Mouse (Mus musculus) adrenal gland, postnatal 4 days (tissue): ENCODE measurements around the gene Rpl19. TPM values are rescaled to one million over a fixed set of nuclear protein-coding genes. Genes with fewer than 3 reads are reported as not detected.
A peak's percentile ranks its signal among the peaks of the same experiment; 100 is the strongest.

Experiments
- DNase-seq, 2 experiments: peaks; one replicate each; pipeline ENCODE4 v3.0.0; 2021 to 2022; ENCODE audit warnings: low spot score in 2 of 2, mixed read lengths in 2 of 2
- total RNA-seq, 2 experiments: library from RNA; stranded (reverse); gene quantifications; 2 replicates each; pipeline ENCODE4 v1.2.3; 2021

Rpl19 gene
- total RNA-seq, 2 experiments from 2014 or later = 1,362 to 1,367 TPM

DNA sequence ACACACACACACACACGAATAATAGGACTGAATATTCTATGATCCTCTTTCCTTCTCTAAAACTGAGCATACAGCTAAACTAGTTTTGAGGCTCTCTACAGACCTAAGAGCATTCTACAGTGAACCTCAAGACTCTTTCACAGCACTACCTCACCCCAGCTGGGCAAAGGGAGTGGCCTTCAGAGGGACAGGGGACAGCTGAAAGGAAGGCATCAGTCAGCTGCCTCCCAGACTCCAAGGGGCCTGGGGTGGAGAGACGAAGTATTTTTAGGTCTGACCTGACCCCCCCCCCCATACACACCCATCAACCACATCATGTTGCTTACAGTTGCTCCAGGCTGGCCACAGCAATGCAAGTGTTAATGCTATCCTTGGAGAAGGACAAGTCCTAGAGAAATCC, 5.4 kb upstream of the Rpl19 start:
- DNase-seq = no peak

DNA sequence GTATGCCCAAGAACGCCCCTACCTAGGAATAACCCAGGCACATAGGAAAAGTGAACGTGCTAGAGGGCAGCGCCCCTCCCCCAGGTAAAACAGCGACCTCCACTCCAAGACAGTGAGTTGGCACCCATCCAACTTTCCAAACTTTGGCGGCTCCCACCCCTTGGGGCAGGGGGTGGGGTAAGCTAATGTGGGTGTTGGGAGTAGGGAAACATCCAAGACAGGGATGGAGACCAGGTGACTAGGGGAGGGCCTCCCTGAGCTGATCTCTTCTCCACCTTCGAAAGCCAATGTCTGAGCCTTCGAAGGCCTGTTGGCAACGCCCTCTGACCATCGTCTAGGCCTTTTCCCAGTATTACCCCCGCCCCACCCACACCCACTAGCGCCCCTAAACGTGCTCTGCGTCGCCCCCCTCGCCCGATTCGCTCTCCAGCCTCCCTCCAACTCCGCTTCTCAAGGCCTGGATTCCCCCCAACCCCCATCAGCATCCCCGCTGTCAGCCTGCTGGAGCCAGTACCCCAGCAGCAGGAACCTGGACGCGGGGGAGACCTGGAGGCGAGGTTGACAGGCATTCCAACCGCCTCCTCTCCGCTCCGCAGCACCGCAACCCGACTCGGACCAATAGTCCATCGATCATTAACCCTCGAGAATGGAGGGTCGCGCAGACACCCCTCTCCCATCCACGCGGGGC, 4.8 kb upstream of the Rpl19 start:
- DNase-seq = no peak

DNA sequence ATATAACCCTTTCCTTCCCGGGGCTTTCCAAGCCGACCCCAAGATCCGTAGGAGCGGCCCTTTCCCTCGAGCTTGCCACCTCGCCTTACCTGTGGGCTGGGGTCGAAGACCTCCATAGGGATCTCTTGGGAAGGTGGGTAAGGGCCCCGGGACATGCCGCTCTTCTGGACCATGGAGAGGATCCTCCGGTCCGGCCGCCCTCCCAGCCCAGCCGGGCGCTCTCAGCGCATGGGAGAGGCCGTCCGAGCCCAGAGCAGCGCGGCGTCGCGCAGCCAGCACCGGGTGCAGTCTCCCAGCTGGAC, 4.3 kb upstream of the Rpl19 start:
- no peak for DNase-seq

DNA sequence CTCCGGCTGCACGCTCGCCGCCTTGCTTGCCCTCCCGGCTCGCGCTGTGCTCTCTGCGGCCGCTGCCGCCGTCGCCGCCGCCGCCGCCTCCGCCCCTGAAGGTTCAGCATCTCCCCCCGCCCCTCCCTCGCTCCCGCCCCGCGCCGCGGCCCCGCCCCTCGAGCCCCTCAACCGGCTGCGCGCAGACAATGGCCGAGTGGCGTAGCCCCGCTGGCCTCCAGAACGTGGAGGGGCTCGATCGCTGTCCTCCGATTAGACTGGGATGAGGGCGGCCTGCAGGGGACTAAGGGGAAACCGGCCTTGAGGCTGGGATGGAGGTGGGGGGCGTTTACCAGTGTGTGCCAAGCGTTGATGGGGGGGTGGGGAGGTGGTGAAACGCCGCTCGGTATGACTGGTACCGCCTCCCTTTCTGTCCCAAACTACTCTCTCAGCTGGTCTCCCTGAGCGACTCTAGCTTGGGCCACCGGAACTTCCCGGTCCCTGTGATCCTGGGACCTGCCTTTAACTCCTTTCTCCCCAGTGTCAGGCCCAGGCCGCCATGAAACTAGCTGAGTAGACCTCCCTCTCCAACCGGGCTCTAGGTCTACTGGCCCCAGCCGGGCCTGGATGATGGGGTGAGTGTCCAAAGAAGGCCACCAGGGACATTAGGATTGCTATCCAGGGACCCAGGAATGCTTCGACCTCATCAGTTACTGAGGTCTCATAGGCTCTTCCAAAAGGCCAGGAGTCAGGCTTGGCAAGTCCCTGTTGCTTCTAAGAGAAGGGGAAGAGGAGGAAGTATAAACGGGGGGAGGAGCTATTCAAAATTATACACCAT, 3.7 kb upstream of the Rpl19 start, which contains the start of gene Cacnb1:
TSS of gene Cacnb1 (minus strand) at position 480 of the 817 bp plus-strand sequence.
- DNase-seq = peak; percentile 41 to 51

DNA sequence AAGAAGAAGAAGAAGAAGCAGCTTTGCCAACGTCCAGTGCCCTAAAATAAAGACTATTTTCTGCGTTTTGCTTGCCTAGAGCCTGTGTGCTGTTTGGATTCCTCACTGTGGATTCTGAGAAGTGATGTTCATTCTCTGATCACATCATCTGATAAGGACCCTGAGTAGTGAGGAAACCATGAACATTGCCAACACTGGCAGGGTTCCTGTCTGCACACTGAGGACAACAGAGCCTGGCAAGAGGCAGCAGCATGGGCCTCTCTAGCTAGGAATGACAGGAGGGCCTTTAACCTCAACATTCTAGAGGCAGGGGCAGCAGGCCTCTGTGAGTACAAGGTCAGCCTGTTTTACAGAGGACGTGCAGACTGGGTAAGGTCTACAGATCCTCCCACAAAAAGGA, 2.0 kb upstream of the Rpl19 start:
- no peak for DNase-seq

DNA sequence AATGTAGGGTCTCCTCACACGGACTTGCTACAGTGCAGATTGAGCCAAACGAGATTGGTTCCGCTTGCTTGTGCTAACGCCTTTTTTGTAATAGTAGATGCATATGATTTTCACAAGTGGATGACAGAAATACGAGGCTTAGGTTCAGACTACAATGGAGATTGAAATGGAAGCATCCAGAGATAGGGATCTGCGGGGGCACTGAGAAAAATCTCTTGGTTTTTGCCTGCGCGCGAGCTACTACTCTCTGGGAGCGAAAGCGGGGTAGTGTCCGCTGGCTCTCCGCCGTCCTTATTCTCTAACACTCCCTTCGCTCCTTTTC, 301 bp upstream of the Rpl19 start:
- no peak for DNase-seq

DNA sequence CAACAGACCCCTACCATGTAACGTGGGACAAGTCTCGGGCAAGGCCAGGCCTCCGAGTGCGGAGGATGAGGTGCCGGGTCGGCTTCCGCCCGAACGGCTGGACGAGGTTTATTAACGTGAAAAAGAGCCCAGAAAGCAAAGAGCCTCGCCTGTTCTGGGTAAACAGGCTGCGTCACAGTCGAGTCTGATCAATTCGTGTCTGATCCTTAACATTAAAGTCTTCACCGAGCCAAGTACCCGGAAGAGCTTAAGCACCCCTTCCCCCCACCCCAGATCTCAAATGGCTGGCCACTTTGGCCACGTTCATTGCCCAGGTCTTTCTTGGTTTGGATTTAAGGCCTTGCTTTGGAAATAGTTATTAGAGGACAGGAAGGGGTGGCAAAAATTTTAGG, 783 bp downstream of the Rpl19 start:
- no peak for DNase-seq

DNA sequence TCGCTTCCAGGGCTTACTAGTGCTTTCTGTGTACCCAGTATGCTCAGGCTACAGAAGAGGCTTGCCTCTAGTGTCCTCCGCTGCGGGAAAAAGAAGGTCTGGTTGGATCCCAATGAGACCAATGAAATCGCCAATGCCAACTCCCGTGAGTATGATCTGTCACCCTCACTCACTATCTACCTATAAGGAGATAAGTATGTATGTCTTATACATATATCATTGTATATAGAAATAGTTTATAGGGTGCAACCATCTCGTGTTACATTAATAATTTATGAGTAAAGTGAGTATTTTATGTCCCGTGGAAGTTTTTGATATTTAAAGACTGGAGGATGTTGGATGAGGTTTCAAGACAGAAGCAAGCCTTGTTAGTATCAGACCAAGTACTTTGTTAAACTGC, 1.3 kb downstream of the Rpl19 start:
- DNase-seq = no peak

DNA sequence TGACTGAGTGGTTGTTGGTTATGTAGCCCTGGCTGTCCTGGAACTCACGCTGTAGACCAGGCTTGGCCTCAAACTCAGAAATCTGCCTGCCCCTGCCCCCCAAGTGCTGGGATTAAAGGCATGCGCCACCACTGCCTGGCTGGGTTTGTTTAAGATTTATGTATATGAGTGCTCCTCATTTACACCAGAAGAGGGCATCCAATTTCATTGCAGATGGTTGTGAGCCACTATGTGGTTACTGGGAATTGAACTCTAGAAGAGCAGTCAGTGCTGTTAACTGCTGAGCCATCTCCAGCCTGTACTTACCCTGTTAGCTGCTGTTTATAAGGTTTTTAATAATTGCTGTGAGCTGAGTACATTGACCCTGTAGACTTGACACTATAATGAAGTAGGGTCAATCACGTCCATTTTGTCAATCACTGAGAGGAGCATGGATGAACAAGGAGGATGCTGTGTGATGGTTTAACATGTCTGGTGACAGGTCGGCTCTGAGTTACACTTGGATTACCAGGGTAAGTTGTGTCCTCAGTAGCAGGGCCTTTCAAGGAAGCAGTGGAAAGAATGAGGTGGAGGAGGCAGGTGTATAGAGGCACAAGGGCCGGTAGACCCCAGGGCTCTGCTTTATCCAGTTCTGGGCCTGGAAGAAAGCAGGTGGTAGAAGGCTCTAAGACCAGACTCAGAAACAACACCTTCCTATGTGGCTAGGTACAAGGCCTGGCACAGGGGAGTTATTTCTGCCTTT, 4.4 kb downstream of the Rpl19 start:
- DNase-seq = no peak

DNA sequence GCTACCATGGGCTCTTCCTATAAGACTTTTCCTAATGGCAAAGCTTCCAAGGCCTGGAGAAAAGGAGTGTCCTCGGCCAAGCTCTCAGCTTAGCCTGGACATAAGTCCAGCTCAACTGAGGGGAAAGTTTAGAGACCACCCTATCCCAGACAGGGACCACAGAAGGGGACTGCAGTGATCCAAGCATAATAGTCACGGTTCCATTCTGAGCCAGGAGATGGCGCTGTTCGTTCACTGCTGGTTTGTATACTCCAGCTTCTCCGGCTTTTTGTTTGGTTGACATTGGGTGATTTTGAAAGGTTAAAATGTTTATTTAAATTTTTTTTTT, 4.9 kb downstream of the Rpl19 start:
- peak; percentile 56 to 64 for DNase-seq

DNA sequence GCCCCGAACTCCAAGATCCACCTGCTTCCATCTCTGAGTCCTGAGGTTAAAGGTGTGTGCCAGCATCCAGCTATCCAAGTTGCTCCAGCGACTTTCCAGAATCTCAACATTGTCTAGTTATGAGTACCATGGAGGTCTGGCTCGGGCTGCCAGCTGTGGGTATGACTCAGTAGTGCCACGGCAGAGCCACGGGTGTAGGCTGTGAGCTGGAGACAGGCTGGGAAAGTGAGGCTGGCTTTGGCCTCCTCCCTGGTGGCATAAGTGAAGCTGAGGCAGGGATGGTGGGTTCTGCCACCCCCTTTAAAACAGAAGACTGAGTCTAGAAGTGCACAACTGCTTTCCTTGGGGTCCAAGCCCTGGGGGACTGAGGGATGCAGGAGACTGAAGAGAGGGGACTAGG, 7.6 kb downstream of the Rpl19 start:
- no peak for DNase-seq

DNA sequence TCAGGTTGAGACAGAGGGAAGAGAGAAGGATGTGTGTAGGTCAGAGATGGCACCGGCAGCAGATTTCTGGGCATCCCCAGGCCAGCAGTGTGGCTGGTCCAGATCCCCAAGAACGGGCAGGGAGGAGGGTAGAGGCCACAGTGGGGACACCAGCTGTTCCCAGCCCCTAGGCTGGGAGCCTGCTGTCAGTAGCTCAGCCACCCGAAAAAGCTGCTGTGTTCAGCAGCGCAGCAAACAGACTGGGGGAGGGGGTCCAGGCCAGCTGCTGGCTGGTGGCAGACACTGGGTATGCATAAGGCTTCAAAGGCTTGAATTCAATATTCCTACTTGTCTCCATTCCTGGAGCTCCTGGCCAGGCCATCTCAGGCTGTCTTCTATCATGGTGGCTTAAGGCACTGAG, 8.3 kb downstream of the Rpl19 start:
- DNase-seq = no peak

DNA sequence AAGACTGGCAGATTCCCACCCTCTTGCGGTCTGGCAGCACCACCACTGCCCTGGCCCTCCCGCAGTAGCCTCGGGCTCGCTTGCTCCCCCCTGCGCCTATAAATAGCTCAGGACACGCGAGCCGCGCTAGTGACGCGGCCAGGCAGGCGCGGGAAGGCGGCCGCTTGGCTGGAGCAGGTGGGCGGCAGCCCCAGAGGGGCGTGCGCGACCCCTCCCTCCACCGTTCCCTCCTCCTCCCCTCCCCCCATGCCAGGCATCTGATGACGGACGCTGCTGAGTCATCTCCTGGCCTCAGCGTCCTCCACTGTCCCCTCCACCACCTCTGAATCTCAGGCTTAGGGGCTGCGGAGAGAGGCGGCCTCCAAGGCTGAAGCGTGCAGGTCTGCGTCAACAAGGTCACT, 9.5 kb downstream of the Rpl19 start:
- peak in 1 of 2 experiments; percentile 25 for DNase-seq

DNA sequence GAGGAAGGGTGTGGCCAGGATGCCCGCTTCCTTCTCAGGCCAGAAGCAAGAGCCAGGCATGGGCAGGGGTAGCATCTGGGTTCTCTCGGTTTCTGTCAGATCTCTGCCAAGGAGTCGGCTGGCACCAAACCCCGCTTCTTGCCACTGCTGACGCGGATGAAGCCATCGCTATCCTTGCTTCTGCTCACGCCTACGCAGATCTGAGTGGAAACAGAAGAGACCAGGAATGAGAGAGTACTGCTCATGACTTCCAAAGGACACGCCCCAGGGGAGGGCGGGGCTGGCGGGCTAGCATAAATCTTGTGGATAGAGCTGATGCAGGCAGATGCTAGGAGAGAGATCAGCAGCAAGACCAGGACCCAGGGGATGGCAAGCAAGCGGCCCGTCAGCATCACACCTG, 11.4 kb downstream of the Rpl19 start:
- DNase-seq = no peak

DNA sequence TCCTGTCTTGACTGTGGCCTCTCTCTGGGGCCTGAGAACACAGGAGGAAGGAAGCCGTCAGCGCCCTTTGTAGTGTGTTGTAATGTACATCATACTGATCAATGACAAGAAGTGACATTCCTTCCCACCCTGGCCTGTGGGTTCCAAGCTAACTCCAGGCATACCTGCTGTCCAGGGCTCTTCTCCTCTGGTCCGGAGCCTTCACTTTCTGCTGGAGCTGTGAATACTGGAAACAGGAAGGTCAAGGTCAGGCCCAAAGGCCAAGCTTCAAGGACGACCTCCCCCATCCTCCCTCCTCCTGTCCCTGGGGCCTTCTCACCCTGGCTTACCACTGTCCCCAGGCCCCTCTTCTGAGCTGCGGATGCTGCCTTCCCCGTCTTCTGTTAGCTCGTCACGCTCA, 14.5 kb downstream of the Rpl19 start:
- no peak for DNase-seq

DNA sequence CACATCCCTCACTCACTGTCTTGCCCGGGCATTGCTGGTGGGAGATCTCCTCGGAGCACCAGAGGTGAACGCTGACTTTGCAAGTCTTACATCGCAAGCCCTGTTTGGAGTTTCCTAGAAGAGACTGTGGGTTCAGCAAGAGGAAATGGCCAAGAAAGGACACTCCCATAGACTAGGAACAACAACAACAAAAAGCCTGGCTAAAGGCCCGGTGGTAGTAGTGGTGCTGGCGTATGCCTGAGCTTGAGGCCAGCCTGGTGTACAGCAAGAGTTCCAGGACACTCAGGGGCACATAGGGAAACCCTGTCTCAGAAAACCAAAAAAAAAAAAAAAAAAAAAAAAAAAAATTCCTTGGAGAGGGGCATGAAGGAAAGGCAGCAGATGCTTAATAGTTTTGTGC, 16.2 kb downstream of the Rpl19 start:
- DNase-seq = no peak

DNA sequence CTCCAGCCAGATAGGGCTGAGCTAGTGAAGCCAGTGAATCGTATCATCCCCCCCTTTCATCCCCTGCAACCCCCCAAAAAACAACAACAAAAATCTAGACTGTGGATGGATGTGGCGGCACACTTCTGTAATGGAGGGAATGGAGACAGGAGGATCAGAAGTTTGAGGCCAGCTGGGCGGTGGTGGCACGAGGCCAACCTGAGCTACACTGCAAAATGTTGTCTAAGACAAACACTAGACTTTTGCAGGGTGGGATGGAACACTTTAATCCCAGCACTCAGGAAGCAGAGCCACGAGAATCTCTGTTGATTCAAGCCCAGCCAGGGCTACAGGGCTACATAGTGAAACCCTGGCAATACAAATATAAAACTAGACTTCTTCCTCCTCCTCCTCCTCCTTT, 17.6 kb downstream of the Rpl19 start:
- DNase-seq = no peak

DNA sequence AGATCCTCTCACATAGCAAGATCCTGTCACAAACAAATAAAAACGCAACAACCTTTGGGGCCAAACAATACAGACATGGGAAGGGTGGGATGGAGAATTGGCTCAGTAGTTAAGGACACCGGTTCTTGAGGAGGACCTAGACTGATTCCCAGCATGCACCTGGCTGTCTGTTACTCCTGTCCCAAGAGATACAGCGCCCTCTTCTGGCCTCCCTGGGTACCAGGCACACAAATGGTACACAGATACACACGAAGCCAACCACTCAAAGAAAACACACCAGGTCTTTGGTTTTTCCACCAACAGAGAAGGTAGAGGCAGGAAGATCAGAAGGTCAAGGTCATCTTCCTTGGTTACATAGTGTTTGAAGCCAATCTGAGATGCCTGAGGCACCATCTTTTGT, 19.1 kb downstream of the Rpl19 start:
- no peak for DNase-seq

DNA sequence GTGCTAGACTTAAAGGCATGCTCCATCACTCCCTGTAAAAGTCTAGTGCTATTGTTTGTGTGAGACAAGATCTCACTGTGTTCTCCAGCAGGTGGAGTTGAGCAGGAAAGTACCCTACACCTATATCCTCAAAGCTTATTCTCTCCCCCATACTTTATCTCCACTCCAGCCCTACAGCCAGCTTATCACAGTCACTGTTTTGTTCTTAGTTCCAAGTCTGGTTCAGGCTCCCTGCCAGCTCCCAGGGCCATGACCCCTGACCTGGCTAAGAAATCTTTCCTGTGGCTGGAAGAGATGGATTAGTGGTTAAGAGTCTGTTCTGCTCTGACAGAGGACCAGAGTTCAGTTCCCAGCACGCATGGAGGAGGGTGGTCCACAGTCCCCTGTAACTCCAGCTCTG, 20.0 kb downstream of the Rpl19 start:
- DNase-seq = no peak

DNA sequence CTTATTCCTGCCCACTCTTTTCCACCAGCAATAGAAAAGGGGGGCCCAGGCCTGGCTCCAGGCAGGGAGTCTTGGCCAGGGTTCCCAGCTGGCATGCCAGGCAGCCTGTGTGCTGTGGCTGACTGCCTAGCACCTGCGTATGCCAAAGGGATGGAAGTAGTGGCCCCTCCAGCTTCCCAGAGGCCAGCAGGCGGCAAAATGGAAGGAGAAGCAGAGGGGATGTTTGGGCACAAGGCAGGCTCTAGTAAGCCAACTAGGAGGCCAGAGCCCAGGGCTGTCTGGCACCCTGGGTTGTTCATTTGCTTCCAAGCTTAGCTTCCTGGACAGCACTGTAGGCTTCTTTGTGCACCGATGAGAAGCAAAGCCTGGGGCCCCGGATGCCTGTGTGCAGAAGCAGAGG, 21.2 kb downstream of the Rpl19 start:
- DNase-seq = no peak

DNA sequence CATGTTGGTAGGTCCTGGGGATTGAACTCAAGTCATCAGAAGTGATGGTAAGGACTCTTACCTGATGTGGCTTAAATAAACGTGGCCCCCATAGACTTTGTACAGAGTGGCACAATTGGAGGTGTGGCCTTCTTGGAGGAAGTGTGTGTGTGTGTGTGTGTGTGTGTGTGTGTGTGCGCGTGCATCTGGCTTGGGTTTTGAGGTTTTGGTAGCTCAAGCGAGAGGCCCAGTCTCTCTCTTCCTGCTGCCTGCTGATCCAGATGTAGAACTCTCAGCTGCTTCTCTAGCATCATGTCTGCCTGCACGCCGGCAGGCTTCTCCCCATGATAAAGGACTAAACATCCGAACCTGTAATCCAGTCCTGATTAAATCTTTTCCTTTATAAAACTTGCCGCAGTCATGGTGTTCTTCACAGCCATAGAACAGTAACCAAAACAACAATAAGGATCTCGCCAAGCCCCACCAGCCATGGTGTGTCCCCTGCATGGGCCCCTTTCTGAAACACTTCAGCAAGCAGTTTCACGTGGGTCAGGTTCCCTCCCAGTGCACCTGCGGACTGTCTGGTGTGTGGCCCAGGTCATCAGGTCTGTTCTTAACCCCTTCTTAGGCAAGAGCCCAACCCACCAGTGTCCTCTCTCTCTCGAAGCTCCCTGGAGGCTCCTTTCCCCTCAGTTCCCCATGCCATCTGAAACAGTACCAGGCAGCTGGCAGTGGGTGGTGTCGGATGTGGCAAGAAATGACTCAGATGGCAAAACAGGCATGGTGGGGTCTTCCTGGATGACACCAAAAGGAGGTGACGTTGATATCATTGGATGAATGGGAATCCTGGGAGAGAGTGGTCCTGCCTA, 23.4 kb downstream of the Rpl19 start:
- DNase-seq = no peak

DNA sequence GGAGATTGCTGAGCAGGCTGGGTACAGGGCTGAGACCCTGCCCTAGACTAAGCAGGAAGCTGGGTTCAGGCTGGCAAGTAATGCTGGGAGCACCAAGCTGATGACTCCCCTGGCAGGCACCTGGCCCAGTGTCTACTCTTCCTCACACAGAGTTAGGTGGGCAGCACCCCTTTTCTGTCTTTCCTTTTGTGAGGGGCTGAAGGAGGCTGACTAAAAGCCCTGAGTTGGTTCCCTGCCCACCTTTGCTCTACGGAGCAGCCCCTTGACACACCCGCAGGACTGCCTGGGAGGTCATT, 24.0 kb downstream of the Rpl19 start:
- no peak for DNase-seq
